Mouse (Mus musculus): ENCODE measurements around the gene Trim7. TPM values are rescaled to one million over a fixed set of nuclear protein-coding genes. Genes with fewer than 3 reads are reported as not detected.

The Trim7 gene
- polyA plus RNA-seq, 1 experiment = 1.9 TPM

GRCm38 (mm10) chr11:48833731-48834639 is 8.0 kb downstream of the Trim7 start:
- H3ac ChIP-seq (ENCODE audit: control insufficient read depth, insufficient read length, low read depth) = peak overlapping the region; percentile 54
- H3K4me3 ChIP-seq (ENCODE audit: insufficient read depth, poor library complexity, severe bottlenecking) = peak overlapping the region; percentile 54
- peak; percentile 48 for TF ChIP-seq CEBPB (IDR thresholded peaks at IDR 0.05; ENCODE audit: low read depth)
- no peak for TF ChIP-seq CTCF (IDR thresholded peaks at IDR 0.05; ENCODE audit: control insufficient read depth, insufficient read depth, insufficient read length)
- no peak for TF ChIP-seq MYOG (IDR thresholded peaks at IDR 0.05; ENCODE audit: control insufficient read depth, extremely low read depth, insufficient read length)
- TF ChIP-seq MYOD1 (IDR thresholded peaks at IDR 0.05; ENCODE audit: control insufficient read depth, insufficient read length, low read depth) = peak; percentile 49
- TF ChIP-seq USF1 (IDR thresholded peaks at IDR 0.05; ENCODE audit: low read depth) = no peak
- TF ChIP-seq MAX (IDR thresholded peaks at IDR 0.05) = peak; percentile 46
- H3K36me3 ChIP-seq (ENCODE audit: control insufficient read depth, insufficient read depth) = no peaks in the 10 kb centered on the region
- no peaks in the 10 kb centered on the region for H3K79me2 ChIP-seq (ENCODE audit: control insufficient read depth, insufficient read depth)
- no peaks in the 10 kb centered on the region for H3K27me3 ChIP-seq (ENCODE audit: control insufficient read depth, insufficient read depth, insufficient read length)
- H3K79me3 ChIP-seq (ENCODE audit: low read depth) = no peaks in the 10 kb centered on the region

DNA sequence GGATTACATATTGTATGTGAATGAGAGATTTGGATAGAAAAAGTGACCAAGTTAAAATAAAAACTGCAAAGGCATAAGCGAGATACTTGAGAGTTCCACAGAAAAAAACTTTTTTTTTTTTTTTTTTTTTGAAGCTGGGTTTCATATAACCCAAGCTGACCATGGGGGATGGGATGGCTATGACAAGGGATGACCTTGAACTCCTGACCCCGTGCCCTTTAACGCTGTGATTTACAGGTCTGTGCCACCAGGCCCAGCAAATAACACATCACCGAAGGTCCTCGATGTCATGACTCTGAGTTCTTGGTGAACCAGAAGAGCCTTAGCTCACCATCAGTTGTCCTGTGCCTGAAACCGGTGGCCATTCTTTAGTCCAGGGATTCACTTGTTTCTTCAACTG is 10.0 kb downstream of the Trim7 start:
- TF ChIP-seq CTCF (IDR thresholded peaks at IDR 0.05; ENCODE audit: control insufficient read depth, insufficient read depth, insufficient read length) (no peak), MAX (IDR thresholded peaks at IDR 0.05) (no peak), MYOG (IDR thresholded peaks at IDR 0.05; ENCODE audit: control insufficient read depth, extremely low read depth, insufficient read length) (no peak), CEBPB (IDR thresholded peaks at IDR 0.05; ENCODE audit: low read depth) (no peak), USF1 (IDR thresholded peaks at IDR 0.05; ENCODE audit: low read depth) (no peak), MYOD1 (IDR thresholded peaks at IDR 0.05; ENCODE audit: control insufficient read depth, insufficient read length, low read depth) (no peak), FOSL1 (IDR thresholded peaks at IDR 0.05; ENCODE audit: insufficient read depth, low read length, poor library complexity, severe bottlenecking) (no peak)
- Histone ChIP-seq H3K79me2 (ENCODE audit: control insufficient read depth, insufficient read depth) (no peaks in the 10 kb centered on the region), H3K4me3 (ENCODE audit: insufficient read depth, poor library complexity, severe bottlenecking) (no peak overlapping the region), H3K79me3 (ENCODE audit: low read depth) (no peaks in the 10 kb centered on the region), H3ac (ENCODE audit: control insufficient read depth, insufficient read length, low read depth) (no peak overlapping the region), H3K36me3 (ENCODE audit: control insufficient read depth, insufficient read depth) (no peaks in the 10 kb centered on the region), H3K27me3 (ENCODE audit: control insufficient read depth, insufficient read depth, insufficient read length) (no peaks in the 10 kb centered on the region)

- Histone ChIP-seq H3ac (ENCODE audit: control insufficient read depth, insufficient read length, low read depth) (peak overlapping the region; percentile 83), H3K79me2 (ENCODE audit: control insufficient read depth, insufficient read depth) (no peaks in the 10 kb centered on the region), H3K36me3 (ENCODE audit: control insufficient read depth, insufficient read depth) (no peaks in the 10 kb centered on the region), H3K79me3 (ENCODE audit: low read depth) (no peaks in the 10 kb centered on the region), H3K27me3 (ENCODE audit: control insufficient read depth, insufficient read depth, insufficient read length) (no peaks in the 10 kb centered on the region), H3K4me3 (ENCODE audit: insufficient read depth, poor library complexity, severe bottlenecking) (peak overlapping the region; percentile 56)
- TF ChIP-seq MAX (IDR thresholded peaks at IDR 0.05) (no peak), MYOG (IDR thresholded peaks at IDR 0.05; ENCODE audit: control insufficient read depth, extremely low read depth, insufficient read length) (no peak), USF1 (IDR thresholded peaks at IDR 0.05; ENCODE audit: low read depth) (no peak), FOSL1 (IDR thresholded peaks at IDR 0.05; ENCODE audit: insufficient read depth, low read length, poor library complexity, severe bottlenecking) (no peak)
These were observed 11.0 kb downstream of the Trim7 start for GRCm38 (mm10) chr11:48836990-48837309.

DNA sequence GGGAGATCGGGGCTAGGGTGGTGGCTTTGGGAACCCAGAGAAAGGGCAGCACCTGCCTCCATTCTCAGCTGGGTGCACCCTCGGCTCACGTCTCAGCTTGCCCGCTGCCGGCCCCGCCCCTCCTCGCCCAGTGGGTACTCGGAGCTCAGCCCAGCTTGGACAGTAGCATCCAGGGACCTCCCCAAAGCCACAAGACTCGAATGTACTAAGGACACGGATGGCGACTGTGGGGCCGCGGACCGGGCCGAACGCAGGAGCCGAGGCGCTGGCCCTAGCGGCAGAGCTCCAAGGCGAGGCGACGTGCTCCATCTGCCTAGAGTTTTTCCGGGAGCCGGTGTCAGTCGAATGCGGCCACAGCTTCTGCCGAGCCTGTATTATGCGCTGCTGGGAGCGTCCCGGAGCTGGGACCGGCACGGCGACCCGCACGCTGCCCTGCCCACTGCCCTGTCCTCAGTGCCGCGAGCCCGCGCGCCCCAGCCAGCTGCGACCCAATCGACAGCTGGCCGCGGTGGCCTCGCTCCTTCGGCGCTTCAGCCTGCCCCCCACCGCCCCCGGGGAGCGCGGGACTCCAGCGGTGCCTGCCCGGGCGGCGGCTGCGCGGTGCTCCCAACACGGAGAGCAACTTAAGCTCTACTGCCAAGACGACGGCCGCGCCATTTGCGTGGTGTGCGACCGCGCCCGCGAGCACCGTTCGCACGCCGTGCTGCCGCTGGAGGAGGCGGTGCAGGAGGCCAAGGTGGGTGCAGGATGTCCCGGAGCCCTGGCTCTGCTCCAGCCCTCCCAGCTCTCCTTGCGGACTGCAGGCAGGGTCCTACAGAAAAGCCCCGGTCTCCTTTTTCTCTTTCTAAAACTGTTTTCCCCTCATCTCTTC is 11.6 kb downstream of the Trim7 start:
- Histone ChIP-seq H3K4me3 (ENCODE audit: insufficient read depth, poor library complexity, severe bottlenecking) (peak overlapping the region; percentile 56), H3ac (ENCODE audit: control insufficient read depth, insufficient read length, low read depth) (peak overlapping the region; percentile 83), H3K79me2 (ENCODE audit: control insufficient read depth, insufficient read depth) (no peaks in the 10 kb centered on the region), H3K27me3 (ENCODE audit: control insufficient read depth, insufficient read depth, insufficient read length) (no peaks in the 10 kb centered on the region), H3K36me3 (ENCODE audit: control insufficient read depth, insufficient read depth) (no peaks in the 10 kb centered on the region), H3K79me3 (ENCODE audit: low read depth) (no peaks in the 10 kb centered on the region)
- TF ChIP-seq MYOD1 (IDR thresholded peaks at IDR 0.05; ENCODE audit: control insufficient read depth, insufficient read length, low read depth) = no peak
- no peak for TF ChIP-seq FOSL1 (IDR thresholded peaks at IDR 0.05; ENCODE audit: insufficient read depth, low read length, poor library complexity, severe bottlenecking)
- no peak for TF ChIP-seq USF1 (IDR thresholded peaks at IDR 0.05; ENCODE audit: low read depth)
- no peak for TF ChIP-seq CEBPB (IDR thresholded peaks at IDR 0.05; ENCODE audit: low read depth)

DNA sequence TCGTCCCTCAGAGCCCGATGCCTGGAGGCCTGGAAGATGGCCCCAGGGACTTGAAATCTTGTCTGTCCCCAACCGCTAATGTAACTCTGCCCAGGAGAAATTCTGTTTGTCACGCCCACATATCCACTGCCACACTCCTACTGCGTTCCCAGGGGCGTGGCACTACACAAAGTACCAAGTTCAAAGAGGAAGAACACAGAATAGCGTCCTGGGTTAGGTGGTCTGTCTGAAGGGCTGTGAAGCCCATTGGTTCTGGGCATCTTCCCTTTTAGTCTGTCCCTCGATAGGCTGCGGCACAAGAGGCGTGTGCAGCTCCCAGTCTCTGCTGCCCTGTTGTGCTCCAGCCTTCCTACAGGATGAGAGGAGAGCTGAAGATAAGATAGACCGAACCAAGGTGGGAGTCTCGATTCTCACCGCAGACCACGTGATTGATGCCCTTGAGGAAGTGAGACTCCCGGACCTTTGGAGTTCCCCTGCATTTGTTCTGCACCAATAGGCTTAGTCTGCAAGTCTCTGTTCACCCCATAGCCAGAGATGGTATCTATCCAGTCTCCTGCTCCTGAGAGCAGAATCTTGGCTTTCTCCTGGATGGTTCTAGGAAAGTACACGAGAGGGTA is 12.3 kb downstream of the Trim7 start:
- Histone ChIP-seq H3K4me3 (ENCODE audit: insufficient read depth, poor library complexity, severe bottlenecking) (peak overlapping the region; percentile 56), H3K79me3 (ENCODE audit: low read depth) (no peaks in the 10 kb centered on the region), H3ac (ENCODE audit: control insufficient read depth, insufficient read length, low read depth) (peak overlapping the region; percentile 36), H3K27me3 (ENCODE audit: control insufficient read depth, insufficient read depth, insufficient read length) (no peaks in the 10 kb centered on the region), H3K36me3 (ENCODE audit: control insufficient read depth, insufficient read depth) (no peaks in the 10 kb centered on the region), H3K79me2 (ENCODE audit: control insufficient read depth, insufficient read depth) (no peaks in the 10 kb centered on the region)
- TF ChIP-seq USF1 (IDR thresholded peaks at IDR 0.05; ENCODE audit: low read depth) = peak; percentile 69
- no peak for TF ChIP-seq MAX (IDR thresholded peaks at IDR 0.05)

All from C2C12 (cell line).